Mouse (Mus musculus): ENCODE measurements around the gene Nipsnap3b. TPM values are rescaled to one million over a fixed set of nuclear protein-coding genes. Genes with fewer than 3 reads are reported as not detected.

The Nipsnap3b gene
- polyA plus RNA-seq, 1 experiment: 57.2 TPM

GRCm38 (mm10) chr4:53023189-53023925, 11.7 kb downstream of the Nipsnap3b start:
- no peak overlapping the region for H3K4me3 ChIP-seq (ENCODE audit: low read depth, low read length)
- TF ChIP-seq CTCF (IDR thresholded peaks at IDR 0.05; ENCODE audit: low read depth, low read length) (no peak), POLR2A (IDR thresholded peaks at IDR 0.05; ENCODE audit: insufficient read depth, low read length) (no peak), EP300 (IDR thresholded peaks at IDR 0.05; ENCODE audit: insufficient read depth, low read depth, low read length) (no peak)
- H3K36me3 ChIP-seq (ENCODE audit: control insufficient read depth, insufficient read depth, low read length, poor library complexity, severe bottlenecking): peaks cover 5% of the 10 kb centered on the region
- no peaks in the 10 kb centered on the region for H3K9me3 ChIP-seq (replicated peaks; ENCODE audit: control insufficient read depth, insufficient read depth, low read length, poor library complexity, severe bottlenecking)
- no peaks in the 10 kb centered on the region for H3K27me3 ChIP-seq (ENCODE audit: control insufficient read depth, insufficient read depth, low read length, poor library complexity, severe bottlenecking)
- H3K4me1 ChIP-seq (ENCODE audit: control insufficient read depth, insufficient read depth, low read length): no peaks in the 10 kb centered on the region
- H3K9ac ChIP-seq (ENCODE audit: low read depth, poor library complexity, severe bottlenecking): no peak overlapping the region
- no peak overlapping the region for H3K27ac ChIP-seq (ENCODE audit: insufficient read depth, low read length)

GRCm38 (mm10) chr4:53024397-53024796, 12.7 kb downstream of the Nipsnap3b start:
- H3K9ac ChIP-seq (ENCODE audit: low read depth, poor library complexity, severe bottlenecking): no peak overlapping the region
- TF ChIP-seq EP300 (IDR thresholded peaks at IDR 0.05; ENCODE audit: insufficient read depth, low read depth, low read length) (no peak), CTCF (IDR thresholded peaks at IDR 0.05; ENCODE audit: low read depth, low read length) (no peak), POLR2A (IDR thresholded peaks at IDR 0.05; ENCODE audit: insufficient read depth, low read length) (no peak)
- peaks cover 4% of the 10 kb centered on the region for H3K36me3 ChIP-seq (ENCODE audit: control insufficient read depth, insufficient read depth, low read length, poor library complexity, severe bottlenecking)
- H3K4me3 ChIP-seq (ENCODE audit: low read depth, low read length): no peak overlapping the region
- no peak overlapping the region for H3K27ac ChIP-seq (ENCODE audit: insufficient read depth, low read length)
- H3K4me1 ChIP-seq (ENCODE audit: control insufficient read depth, insufficient read depth, low read length): no peaks in the 10 kb centered on the region
- no peaks in the 10 kb centered on the region for H3K9me3 ChIP-seq (replicated peaks; ENCODE audit: control insufficient read depth, insufficient read depth, low read length, poor library complexity, severe bottlenecking)
- H3K27me3 ChIP-seq (ENCODE audit: control insufficient read depth, insufficient read depth, low read length, poor library complexity, severe bottlenecking): no peaks in the 10 kb centered on the region

- no peaks in the 10 kb centered on the region for H3K4me1 ChIP-seq (ENCODE audit: control insufficient read depth, insufficient read depth, low read length)
Measured at GRCm38 (mm10) chr4:53027811-53028210, 16.1 kb downstream of the Nipsnap3b start.

GRCm38 (mm10) chr4:53030326-53030948, 18.8 kb downstream of the Nipsnap3b start:
- TF ChIP-seq CTCF (IDR thresholded peaks at IDR 0.05; ENCODE audit: low read depth, low read length) (no peak), EP300 (IDR thresholded peaks at IDR 0.05; ENCODE audit: insufficient read depth, low read depth, low read length) (no peak), POLR2A (IDR thresholded peaks at IDR 0.05; ENCODE audit: insufficient read depth, low read length) (no peak)
- no peaks in the 10 kb centered on the region for H3K27me3 ChIP-seq (ENCODE audit: control insufficient read depth, insufficient read depth, low read length, poor library complexity, severe bottlenecking)
- H3K9ac ChIP-seq (ENCODE audit: low read depth, poor library complexity, severe bottlenecking): no peak overlapping the region
- H3K27ac ChIP-seq (ENCODE audit: insufficient read depth, low read length): no peak overlapping the region
- no peaks in the 10 kb centered on the region for H3K4me1 ChIP-seq (ENCODE audit: control insufficient read depth, insufficient read depth, low read length)
- H3K9me3 ChIP-seq (replicated peaks; ENCODE audit: control insufficient read depth, insufficient read depth, low read length, poor library complexity, severe bottlenecking): no peaks in the 10 kb centered on the region
- H3K36me3 ChIP-seq (ENCODE audit: control insufficient read depth, insufficient read depth, low read length, poor library complexity, severe bottlenecking): no peaks in the 10 kb centered on the region
- H3K4me3 ChIP-seq (ENCODE audit: low read depth, low read length): no peak overlapping the region

More at GRCm38 (mm10) chr4:53027811-53028210, 16.1 kb downstream of the Nipsnap3b start:
- H3K9ac ChIP-seq (ENCODE audit: low read depth, poor library complexity, severe bottlenecking): no peak overlapping the region
- H3K9me3 ChIP-seq (replicated peaks; ENCODE audit: control insufficient read depth, insufficient read depth, low read length, poor library complexity, severe bottlenecking): no peaks in the 10 kb centered on the region
- no peaks in the 10 kb centered on the region for H3K27me3 ChIP-seq (ENCODE audit: control insufficient read depth, insufficient read depth, low read length, poor library complexity, severe bottlenecking)
- H3K36me3 ChIP-seq (ENCODE audit: control insufficient read depth, insufficient read depth, low read length, poor library complexity, severe bottlenecking): no peaks in the 10 kb centered on the region
- no peak overlapping the region for H3K27ac ChIP-seq (ENCODE audit: insufficient read depth, low read length)
- no peak overlapping the region for H3K4me3 ChIP-seq (ENCODE audit: low read depth, low read length)
- TF ChIP-seq EP300 (IDR thresholded peaks at IDR 0.05; ENCODE audit: insufficient read depth, low read depth, low read length) (no peak), POLR2A (IDR thresholded peaks at IDR 0.05; ENCODE audit: insufficient read depth, low read length) (no peak), CTCF (IDR thresholded peaks at IDR 0.05; ENCODE audit: low read depth, low read length) (no peak)

- TF ChIP-seq EP300 (IDR thresholded peaks at IDR 0.05; ENCODE audit: insufficient read depth, low read depth, low read length) (no peak), POLR2A (IDR thresholded peaks at IDR 0.05; ENCODE audit: insufficient read depth, low read length) (no peak), CTCF (IDR thresholded peaks at IDR 0.05; ENCODE audit: low read depth, low read length) (no peak)
- Histone ChIP-seq H3K9ac (ENCODE audit: low read depth, poor library complexity, severe bottlenecking) (no peak overlapping the region), H3K9me3 (replicated peaks; ENCODE audit: control insufficient read depth, insufficient read depth, low read length, poor library complexity, severe bottlenecking) (no peaks in the 10 kb centered on the region), H3K4me3 (ENCODE audit: low read depth, low read length) (no peak overlapping the region), H3K4me1 (ENCODE audit: control insufficient read depth, insufficient read depth, low read length) (no peaks in the 10 kb centered on the region), H3K27me3 (ENCODE audit: control insufficient read depth, insufficient read depth, low read length, poor library complexity, severe bottlenecking) (no peaks in the 10 kb centered on the region), H3K36me3 (ENCODE audit: control insufficient read depth, insufficient read depth, low read length, poor library complexity, severe bottlenecking) (no peaks in the 10 kb centered on the region), H3K27ac (ENCODE audit: insufficient read depth, low read length) (no peak overlapping the region)
Measured at GRCm38 (mm10) chr4:53043819-53044218, 32.1 kb downstream of the Nipsnap3b start.

DNA sequence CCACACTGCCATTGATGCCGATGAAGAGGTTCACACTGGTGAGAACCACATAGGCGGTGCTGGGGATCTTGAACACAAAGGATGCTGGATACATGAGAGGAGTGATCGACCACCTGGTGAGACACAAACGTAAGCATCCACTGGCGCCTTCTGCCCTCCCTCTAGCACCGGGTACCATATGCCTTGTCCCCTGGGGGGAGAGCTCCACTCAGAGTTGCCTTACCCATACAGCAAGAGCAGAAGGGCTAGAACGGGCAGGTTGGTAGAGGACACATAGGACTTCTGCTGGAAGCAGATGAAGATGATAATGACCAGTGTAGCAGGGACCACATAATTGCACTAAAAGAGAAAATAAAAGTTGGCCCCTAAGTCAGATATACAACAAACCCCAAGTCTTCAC, 34.1 kb downstream of the Nipsnap3b start:
- Histone ChIP-seq H3K9ac (ENCODE audit: low read depth, poor library complexity, severe bottlenecking) (no peak overlapping the region), H3K4me3 (ENCODE audit: low read depth, low read length) (no peak overlapping the region), H3K36me3 (ENCODE audit: control insufficient read depth, insufficient read depth, low read length, poor library complexity, severe bottlenecking) (no peaks in the 10 kb centered on the region), H3K27ac (ENCODE audit: insufficient read depth, low read length) (no peak overlapping the region), H3K27me3 (ENCODE audit: control insufficient read depth, insufficient read depth, low read length, poor library complexity, severe bottlenecking) (no peaks in the 10 kb centered on the region), H3K9me3 (replicated peaks; ENCODE audit: control insufficient read depth, insufficient read depth, low read length, poor library complexity, severe bottlenecking) (no peaks in the 10 kb centered on the region), H3K4me1 (ENCODE audit: control insufficient read depth, insufficient read depth, low read length) (no peaks in the 10 kb centered on the region)
- TF ChIP-seq CTCF (IDR thresholded peaks at IDR 0.05; ENCODE audit: low read depth, low read length) (no peak), POLR2A (IDR thresholded peaks at IDR 0.05; ENCODE audit: insufficient read depth, low read length) (no peak), EP300 (IDR thresholded peaks at IDR 0.05; ENCODE audit: insufficient read depth, low read depth, low read length) (no peak)

Data from ES-Bruce4 (cell line).